Mouse (Mus musculus) thymus, adult 18-20 months (tissue): ENCODE data around the gene Apela.
"Not testable (repeated sequence)": the region's sequence is repeated elsewhere in the genome, so short reads cannot be mapped to it uniquely, and the experiment has no call there.

Source experiments
- DNase-seq, 2 experiments: peaks; one replicate each; pipeline ENCODE4 v3.0.0; 2022; ENCODE audit warnings: mixed read lengths in 2 of 2

Gene Apela

GRCm38 (mm10) chr8:65022485-65022884, 14.7 kb downstream of the Apela start:
- no peak for DNase-seq

GRCm38 (mm10) chr8:65018423-65018822, 18.7 kb downstream of the Apela start, which contains the start of the genes Trim61 and Trim60:
Gene Trim61, minus strand, starts transcription at chr8:65018523.
Gene Trim60, minus strand, starts transcription at chr8:65018584.
- DNase-seq, result no peak

- DNase-seq, result not testable (repeated sequence)
Observed at GRCm38 (mm10) chr8:65007616-65008015, 29.5 kb downstream of the Apela start.

GRCm38 (mm10) chr8:64998806-64999365, 38.2 kb downstream of the Apela start:
- DNase-seq, result no peak

GRCm38 (mm10) chr8:64987731-64988130, 49.4 kb downstream of the Apela start, which contains the start of gene Trim75:
Gene Trim75, minus strand, starts transcription at chr8:64987831.
- no peak for DNase-seq

GRCm38 (mm10) chr8:64983150-64983897, 53.8 kb downstream of the Apela start:
- no peak for DNase-seq
